Mouse (Mus musculus): ENCODE data around the gene Mxra7.
"Not testable (repeated sequence)": the region's sequence is repeated elsewhere in the genome, so short reads cannot be mapped to it uniquely, and the experiment has no call there.

Mxra7 gene

DNA sequence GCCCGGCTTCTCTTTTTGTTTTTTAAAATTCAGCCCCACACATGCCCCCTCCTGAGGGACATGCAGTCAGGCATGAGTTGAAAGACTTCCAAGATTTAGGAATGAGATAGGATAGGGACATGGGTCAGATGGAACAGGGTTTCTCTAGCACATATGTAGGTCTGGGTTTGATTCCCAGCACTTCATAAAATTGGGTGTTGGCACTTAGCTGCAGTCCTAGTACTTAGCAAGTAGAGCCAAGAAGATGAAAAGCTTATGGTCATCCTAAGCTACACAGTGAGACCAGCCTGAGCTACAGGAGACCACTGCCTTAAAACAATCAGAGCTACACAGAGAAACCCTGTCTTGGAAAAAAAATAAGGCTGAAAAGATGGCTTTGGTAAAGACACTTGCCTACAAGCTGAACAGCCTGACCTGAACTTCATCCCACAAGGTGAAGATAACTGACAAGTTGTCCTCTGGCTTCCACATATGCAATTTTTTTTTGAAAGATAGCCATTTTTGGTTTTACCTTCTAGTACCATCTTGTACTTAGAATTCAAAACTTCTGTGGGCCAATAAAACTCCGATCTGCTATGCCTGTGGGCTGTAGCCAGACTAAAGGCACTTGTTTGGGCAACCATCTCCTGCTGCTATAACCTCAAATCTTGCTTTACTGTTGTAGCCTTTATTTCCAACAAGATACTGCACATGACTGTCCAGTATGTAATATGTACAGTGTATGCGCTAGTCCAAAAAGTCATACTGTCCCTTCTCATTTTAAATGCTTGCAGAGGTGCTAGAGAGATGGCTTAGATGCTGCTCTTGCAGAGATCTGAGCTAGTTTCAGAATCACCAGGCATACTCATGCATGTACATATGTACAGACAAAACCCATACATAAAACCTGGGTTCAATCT lies 19.6 kb upstream of the Mxra7 start:
- no peak for DNase-seq (ENCODE audit: low spot score in 2 of 2)

DNA sequence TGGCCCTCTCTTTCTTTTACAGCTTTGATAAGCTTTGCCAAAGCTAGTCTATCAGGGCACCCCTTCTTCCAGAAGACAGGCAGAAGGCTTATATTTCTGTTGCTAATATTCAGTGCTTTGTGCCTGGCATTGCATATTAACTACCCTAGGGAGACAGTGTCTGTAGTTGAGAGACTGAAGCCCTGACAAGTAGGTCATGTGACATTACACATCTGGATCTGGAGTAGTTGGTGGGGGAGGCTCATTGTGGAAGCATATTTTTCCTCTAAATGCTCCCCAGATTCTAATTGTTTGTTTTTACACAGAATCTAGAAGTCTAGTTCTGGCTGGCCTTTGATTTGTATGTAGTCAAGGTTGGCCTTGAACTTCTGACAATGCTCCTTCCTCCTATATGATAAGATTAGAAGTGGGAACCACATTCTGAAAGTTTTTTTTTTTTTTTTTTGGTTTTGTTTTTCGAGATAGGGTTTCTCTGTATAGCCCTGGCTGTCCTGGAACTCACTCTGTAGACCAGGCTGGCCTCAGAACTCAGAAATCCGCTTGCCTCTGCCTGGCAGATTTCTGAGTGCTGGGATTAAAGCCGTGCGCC lies 18.8 kb upstream of the Mxra7 start:
- DNase-seq (ENCODE audit: low spot score in 2 of 2): no peak

DNA sequence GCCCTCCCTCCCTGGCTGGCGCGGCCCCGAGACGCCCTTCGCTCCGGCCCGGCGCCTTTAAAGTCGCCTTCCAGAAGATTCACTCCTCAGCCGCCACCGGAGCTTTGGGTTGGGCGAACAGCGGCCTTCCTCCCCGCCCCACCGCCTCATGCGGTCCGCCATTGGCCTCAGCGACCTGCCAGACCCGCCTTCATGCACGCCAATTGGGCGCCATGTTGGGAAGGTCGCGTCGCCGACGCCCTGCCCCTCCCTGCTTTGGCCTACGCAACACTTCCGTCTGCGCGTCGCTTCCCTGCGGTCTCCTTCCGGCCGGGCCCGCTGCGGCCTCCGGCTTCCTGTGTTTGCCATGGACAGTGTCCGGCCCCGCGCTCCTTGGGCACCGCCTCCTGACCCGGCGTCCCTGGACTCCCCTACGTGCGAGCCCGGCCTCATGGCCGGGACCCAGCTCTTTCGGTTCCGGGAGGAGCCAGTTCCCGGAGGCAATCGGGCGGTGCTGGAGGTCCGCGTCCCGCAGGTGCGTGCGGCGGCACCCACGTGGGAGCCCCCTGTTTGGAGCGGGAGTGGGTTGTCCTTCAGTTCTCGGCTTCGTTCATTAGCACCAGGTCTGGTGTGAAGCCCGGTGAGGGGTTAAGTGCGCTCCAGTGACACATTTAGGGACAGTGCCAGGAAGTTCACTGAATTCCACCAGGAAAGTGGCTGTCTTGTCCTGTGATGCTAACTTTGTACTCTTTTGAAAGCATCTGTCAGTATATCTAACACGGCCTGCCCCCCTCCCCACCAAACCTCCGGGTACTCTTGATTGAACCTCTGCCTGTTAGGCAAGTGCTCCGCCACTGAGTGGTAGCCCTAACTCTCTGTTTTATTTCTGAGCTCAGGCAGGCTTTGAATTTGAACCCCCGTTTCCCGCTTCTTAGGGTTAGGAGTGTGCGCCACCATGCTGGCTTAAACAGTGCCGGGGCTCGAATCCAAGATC lies 15.7 kb upstream of the Mxra7 start, which contains the start of the genes Mettl23 and Jmjd6:
Gene Mettl23 (plus strand): TSS at position 18 of the 973 bp plus-strand sequence.
Gene Jmjd6 (minus strand): TSS at position 189 of the 973 bp plus-strand sequence.
- peak; percentile 97 to 98 for DNase-seq (ENCODE audit: low spot score in 2 of 2)

DNA sequence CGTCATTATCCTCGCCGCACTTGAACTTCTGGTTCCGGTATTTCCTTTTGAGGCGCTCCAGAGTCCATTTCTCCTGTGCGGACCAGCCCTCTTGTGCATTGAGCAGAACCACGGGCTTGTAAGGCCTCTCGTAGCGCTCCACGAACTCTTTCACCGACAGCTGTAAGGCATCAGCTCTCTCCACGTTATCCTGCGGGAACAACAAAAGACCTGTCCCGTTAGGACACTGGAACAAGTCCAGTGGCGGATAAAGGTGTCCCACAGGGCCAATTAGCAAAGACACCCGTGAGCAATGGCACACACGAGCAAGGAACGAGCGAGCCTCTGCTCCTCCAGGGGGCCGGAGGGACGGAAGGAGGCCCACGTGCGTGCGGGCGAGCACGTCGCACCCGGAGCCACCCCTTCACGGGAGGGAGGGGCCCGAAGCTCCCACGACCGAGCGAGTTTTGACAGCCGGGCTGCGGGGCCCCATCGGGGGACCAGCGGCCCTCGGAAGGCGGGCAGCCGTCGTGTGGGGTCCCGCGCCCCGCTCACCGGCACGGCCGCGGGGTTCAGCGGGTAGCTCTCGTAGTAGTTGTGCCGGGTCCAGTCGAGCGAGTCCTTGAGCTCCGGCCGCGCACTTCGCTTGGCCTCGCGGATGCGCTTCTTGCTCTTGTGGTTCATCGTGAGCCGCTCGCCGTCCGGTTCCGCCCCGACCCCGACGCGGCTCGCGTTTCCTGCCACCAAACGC lies 14.8 kb upstream of the Mxra7 start:
- peak; percentile 63 to 67 for DNase-seq (ENCODE audit: low spot score in 2 of 2)

DNA sequence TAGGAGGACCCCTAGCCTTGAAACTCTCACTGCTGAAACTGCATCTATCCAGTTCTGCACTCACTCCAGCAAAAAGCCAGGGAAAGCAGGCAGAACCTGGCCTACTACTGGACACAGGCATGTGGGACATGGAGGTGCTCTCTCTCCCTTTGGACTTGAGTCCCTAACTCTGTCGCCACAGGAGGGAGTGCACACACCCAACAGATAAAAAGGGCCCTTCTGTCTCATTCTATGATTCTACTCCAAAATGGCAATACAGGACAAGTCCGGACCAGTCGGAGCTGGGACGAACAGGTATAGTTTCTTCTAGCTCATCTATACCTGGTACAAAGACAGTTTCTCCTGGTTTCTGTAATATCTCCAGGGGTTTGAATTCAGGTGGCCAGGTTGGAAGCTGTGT lies 12.9 kb upstream of the Mxra7 start:
- no peak for DNase-seq (ENCODE audit: low spot score in 2 of 2)

DNA sequence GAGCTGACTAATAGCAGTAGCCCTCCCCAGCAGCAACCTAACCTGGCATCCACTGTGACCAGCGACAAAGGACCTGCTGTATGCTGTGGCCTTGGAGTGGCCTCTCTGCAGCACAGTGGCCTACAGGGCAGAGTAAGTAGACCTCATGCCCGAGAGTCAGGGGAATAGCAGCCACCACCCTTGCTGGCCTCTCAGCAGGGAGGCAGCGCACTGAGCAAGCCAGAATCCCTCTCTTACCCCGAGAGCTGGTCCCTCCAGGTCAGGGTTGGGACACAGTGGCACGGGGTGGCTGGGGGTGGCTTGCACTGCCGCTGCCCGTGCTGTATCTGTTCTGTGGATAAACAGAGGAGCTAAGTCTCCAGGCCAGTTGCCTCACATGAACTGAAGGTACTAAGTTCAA lies 11.8 kb upstream of the Mxra7 start:
- DNase-seq (ENCODE audit: low spot score in 2 of 2): no peak

DNA sequence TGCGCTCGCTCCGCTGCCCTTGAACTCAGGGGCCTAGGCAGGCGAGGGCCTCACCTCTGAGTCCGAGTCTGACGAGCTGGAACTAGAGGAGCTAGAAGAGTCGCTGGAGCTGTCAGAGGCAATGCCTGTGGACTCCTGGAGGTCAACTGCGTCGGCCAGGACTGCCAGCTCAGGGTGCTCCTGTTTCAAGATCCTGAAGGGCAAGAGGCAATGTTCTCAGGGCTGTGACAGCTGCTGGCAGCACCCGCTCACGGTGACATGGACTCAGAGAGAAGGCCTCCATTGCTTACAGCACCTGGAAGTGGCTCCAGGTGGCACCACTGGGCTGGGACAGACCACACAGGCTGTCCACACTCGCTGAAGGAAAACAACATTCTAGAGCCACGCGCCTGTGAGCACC lies 11.1 kb upstream of the Mxra7 start:
- DNase-seq (ENCODE audit: low spot score in 2 of 2): no peak

DNA sequence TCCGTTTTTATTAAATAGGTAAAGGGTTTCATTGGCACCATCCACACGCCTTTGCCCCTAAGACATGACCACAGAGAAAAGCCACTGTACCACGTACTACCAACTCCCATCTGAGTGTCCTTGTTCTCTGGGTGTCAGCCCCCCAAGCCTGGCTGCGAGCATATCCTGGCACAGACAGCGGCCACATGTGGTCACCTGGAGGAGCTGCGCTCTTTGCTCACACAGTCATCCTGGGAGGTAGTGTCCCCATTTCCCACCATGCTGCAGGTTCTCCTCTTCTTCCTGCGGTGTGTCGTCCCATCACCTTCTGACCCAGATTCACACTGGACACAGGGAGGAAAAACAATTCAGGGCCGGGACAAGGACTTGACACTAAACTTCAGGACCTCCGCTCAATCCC lies 9.6 kb upstream of the Mxra7 start:
- DNase-seq (ENCODE audit: low spot score in 2 of 2): no peak

DNA sequence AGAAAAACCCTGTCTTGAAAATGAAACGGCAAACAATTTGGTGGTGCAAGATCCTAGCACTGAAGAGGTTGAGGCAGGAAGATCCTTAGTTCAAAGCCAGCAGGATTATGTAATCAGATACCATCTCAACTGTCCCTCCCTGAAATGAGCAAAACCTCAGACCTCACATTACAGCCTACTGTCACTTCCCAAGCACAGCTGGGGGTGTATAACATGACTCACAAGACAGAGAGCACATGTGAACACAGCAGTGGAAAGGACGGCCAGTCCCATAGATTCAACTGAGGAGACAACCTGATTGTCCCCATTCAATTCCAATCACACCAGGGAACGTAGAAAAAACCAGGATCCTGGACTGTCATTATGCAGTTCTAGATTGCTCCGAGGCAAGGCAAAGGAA lies 8.4 kb upstream of the Mxra7 start:
- DNase-seq (ENCODE audit: low spot score in 2 of 2): no peak

DNA sequence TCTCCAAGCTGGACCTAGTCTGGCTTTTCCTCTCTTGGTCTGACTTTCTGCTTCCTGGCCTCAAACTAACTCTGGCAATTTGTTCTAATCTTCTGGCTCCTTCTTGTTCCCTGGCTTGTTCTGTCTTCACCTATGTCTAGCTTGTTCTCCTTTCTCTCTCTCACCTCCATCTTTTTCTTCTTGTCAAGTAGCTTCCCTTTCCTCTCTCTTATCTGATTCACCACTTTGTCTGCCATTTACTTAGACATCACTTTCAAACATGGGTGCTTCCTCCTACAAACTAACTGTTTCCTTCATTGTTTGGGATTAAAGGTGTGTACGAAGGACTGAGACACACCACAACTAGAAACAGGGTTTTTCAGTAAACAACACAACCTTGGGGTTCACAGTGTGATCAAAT lies 7.1 kb upstream of the Mxra7 start:
- DNase-seq (ENCODE audit: low spot score in 2 of 2): no peak

DNA sequence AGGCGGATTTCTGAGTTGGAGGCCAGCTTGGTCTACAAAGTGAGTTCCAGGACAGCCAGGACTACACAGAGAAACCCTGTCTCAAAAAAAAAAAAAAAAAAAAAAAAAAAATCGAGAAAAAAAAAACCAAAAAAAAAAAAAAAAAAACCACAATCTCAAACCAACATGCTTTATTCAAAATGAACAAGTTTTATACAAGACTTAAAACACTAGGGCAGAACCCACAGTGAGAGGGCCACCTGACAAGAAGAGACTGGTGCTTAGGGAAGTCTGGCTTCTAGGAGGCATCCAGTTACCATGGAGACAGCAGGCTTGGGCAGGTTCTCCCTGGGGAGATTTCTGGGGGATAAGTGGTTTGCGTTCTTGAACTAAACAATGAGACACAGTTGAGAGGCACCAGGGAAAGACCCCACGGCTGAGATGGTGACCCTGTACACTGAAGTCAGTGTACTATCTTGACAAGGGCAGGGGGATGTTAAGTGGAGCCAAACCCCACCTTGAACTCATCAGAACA lies 4.4 kb upstream of the Mxra7 start:
- DNase-seq (ENCODE audit: low spot score in 2 of 2): no peak

DNA sequence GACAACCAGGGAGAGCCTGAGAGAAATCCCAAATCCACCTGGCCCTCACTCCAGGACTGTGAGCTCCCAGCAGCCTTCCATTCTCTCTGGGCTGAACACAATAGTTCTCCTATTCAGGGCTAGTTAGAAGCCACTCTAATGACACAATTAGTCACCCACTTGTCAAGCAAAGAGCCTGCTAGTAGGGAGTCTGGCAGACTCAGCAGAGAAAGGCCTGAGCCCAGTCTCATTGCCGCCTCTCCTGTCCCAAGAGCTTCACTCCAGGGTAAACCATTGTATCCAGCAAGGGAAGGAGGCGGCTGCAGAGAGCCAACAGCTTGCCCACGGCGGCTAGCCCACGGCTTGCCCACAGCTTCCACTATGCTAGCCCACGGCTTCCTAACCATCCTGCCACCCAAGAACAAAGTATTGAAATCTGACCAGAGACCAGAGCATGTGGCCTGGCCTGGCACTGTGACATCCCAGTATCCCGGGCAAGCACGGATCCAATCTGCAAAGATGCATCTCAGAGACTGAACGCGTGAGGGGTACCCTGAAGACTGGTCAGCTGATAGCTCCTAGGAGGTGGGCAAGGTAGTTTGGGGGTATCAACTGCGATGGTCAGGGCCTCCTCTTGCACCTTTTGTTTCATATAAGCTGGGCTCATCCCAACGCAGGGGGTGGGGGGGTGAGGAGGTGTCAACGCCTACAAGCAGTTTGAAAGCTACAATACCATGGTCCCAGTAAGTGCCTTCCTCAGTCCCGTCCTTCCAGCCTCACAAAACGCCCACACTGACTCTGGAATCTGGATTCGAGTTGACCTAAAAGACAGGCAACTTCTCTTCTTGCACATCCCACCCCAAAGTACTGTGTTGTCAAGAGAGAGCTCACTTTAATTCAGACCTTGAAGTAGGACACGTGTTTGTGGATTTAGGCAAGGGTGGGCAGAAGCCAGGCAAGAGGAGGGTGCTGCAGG lies 1.0 kb downstream of the Mxra7 start:
- no peak for DNase-seq (ENCODE audit: low spot score in 2 of 2)

DNA sequence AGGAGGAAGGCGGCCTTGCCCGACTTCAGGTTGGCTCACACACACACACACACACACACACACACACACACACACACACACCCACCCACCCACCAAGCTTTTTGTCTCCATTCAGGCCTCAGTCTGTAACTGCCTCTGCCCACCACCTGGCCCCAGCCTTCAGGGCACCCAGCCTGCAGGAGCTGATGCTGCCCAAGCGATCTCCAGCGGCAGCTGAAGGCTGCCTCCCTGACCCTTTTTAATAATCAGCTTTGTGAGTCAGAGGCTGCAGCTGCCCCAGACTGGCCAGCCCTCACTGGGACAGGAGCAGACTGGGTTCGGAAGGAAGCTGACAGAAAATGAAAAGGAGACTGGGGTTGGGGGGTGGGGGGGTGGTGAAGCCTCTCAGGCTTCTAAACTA lies 2.6 kb downstream of the Mxra7 start:
- DNase-seq (ENCODE audit: low spot score in 2 of 2): no peak

DNA sequence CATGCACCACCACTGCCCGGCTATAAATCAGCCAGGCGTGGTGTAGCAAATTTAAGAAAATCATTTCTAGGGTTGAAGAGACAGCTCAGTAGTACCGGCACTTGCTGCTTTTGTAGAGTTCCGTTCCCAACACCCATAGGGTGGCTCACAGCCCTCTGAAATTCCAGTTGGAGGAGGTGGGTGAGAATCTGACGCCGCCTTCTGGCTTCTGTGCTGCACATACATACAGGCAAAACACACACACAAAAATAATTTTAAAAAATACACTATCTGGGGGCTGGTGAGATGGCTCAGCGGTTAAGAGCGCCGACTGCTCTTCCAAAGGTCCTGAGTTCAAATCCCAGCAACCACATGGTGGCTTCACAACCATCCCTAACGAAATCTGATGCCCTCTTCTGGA lies 4.0 kb downstream of the Mxra7 start:
- not testable (repeated sequence) for DNase-seq (ENCODE audit: low spot score in 2 of 2)

DNA sequence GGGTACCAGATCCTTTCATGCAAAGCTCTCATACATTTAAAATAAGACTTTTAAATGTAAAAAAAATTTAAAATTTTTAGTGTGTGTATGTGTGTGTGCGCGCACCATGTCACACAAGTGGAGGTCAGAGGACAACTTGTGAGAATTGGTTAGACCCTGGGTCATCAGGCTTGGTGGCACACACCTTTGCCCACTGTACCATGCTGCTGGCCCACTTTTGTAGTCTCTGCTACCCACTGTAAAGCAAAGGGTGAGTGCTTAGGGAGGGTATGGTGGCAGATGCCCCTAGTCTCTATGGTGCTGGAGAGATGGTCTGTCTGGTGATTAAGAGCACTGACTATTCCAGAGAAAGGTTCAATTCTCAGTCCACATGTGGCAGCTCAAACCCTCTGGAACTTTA lies 4.6 kb downstream of the Mxra7 start:
- no peak for DNase-seq (ENCODE audit: low spot score in 2 of 2)

DNA sequence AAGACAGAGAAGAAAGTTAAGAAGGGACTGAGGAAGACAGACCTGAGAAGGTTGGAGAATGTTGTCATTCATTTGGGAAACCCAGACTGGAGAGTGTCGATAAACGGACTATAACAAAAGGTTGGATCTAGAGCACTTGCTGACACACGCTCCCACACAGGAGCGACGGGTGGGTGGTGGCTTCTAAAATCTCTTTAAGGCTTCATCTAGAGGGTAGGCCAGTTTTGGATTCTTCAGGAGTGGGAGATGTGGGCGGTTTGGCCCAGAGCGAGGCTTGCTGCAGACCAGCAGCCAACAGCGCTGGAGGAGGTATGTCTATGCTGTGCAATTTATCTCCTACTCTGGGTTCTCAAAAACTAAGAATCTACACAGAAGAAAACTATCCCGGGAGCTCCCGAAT lies 5.2 kb downstream of the Mxra7 start:
- no peak for DNase-seq (ENCODE audit: low spot score in 2 of 2)

DNA sequence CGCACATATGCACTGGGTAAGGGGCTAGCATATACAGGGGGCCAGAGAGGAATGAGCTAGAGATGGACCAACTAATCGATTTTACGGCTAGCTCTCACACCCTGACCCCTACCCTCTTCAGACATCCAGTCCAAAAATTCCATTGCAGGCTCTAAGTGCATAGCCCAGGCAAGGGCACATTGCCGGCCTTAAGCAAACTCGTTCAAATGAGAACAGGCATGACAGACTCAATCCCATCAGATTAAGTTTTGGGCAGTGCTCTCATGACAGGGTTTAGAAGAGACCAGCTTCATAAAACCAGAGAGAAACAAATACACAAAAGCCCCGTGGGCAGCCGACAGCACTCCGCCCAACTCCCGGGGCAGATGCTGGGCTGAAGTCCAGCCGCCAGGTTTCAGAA lies 5.6 kb downstream of the Mxra7 start:
- DNase-seq (ENCODE audit: low spot score in 2 of 2): no peak

DNA sequence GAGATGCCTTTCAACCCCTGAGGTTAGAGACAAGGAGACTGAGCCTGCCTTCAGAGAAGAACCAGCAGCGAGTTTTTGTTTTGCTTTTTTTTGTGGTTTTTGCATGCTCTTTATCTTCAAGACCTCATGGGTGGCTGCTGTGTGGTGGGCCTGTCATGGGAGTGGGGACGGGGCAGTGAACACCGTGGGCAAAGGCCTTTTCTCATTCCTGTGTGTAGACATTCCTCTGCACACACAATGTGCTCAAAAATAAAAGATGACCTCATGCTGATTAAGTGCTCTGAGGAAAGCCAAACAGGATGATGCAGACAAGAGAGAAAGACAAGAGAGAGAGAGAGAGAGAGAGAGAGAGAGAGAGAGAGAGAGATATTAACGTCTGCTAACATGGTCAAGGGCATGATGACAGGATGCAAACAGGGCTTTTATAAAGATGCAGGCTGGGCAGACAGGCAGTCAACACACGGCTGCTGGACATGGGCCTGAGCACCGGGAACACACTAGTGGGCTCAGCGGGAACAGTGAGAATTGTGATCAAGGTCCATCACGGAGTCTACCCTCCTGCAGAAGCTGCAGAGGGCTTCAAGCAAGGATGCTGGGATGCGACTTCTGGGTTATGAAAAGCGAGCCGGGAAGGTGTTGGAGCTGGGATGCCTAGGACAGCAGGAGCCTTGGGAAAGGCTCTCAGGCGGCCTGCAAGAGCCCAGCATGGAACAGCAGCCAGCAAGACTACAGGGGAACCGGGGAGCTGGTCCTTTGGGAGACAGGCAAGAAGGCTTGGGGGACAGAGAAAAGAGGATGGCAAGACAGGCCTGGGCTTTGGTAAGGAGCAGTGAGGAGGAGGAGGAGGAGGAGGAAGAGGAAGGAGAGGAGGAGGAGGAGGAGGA lies 6.5 kb downstream of the Mxra7 start:
- DNase-seq (ENCODE audit: low spot score in 2 of 2): peak in 1 of 2 experiments; percentile 50

All from heart, adult 9 months (tissue).